Mouse (Mus musculus): Measurements from ENCODE around the gene Mmp15.
"Not testable (repeated sequence)": the region's sequence is repeated elsewhere in the genome, so short reads cannot be mapped to it uniquely, and the experiment has no call there.

The Mmp15 gene

GRCm38 (mm10) chr8:95377101-95377500 lies 25.0 kb downstream of the Mmp15 start:
- no peak for DNase-seq (ENCODE audit: low spot score)

GRCm38 (mm10) chr8:95377863-95378291 lies 25.8 kb downstream of the Mmp15 start:
- DNase-seq (ENCODE audit: low spot score): no peak

GRCm38 (mm10) chr8:95378928-95379327 lies 26.9 kb downstream of the Mmp15 start:
- not testable (repeated sequence) for DNase-seq (ENCODE audit: low spot score)

- no peak for DNase-seq (ENCODE audit: low spot score)
These were observed 28.9 kb downstream of the Mmp15 start for GRCm38 (mm10) chr8:95380953-95381352.

GRCm38 (mm10) chr8:95381595-95381994 lies 29.5 kb downstream of the Mmp15 start:
- no peak for DNase-seq (ENCODE audit: low spot score)

- no peak for DNase-seq (ENCODE audit: low spot score)
These were observed 32.4 kb downstream of the Mmp15 start for GRCm38 (mm10) chr8:95384501-95384900.

- DNase-seq (ENCODE audit: low spot score): no peak
These were observed 34.0 kb downstream of the Mmp15 start for GRCm38 (mm10) chr8:95386037-95386436.

- no peak for DNase-seq (ENCODE audit: low spot score)
These were observed 35.2 kb downstream of the Mmp15 start for GRCm38 (mm10) chr8:95387221-95387620.

- no peak for DNase-seq (ENCODE audit: low spot score)
These were observed 35.9 kb downstream of the Mmp15 start for GRCm38 (mm10) chr8:95387936-95388335.

- no peak for DNase-seq (ENCODE audit: low spot score)
These were observed 38.2 kb downstream of the Mmp15 start for GRCm38 (mm10) chr8:95390312-95390711.

GRCm38 (mm10) chr8:95391101-95391500 lies 39.0 kb downstream of the Mmp15 start:
- DNase-seq (ENCODE audit: low spot score): no peak

GRCm38 (mm10) chr8:95392604-95393003 lies 40.5 kb downstream of the Mmp15 start:
- DNase-seq (ENCODE audit: low spot score): no peak

GRCm38 (mm10) chr8:95395186-95395918 lies 43.3 kb downstream of the Mmp15 start:
- DNase-seq (ENCODE audit: low spot score): no peak

GRCm38 (mm10) chr8:95396752-95397151 lies 44.7 kb downstream of the Mmp15 start:
- DNase-seq (ENCODE audit: low spot score): no peak

- no peak for DNase-seq (ENCODE audit: low spot score)
These were observed 45.1 kb downstream of the Mmp15 start for GRCm38 (mm10) chr8:95397201-95397600.

- DNase-seq (ENCODE audit: low spot score): no peak
These were observed 47.1 kb downstream of the Mmp15 start for GRCm38 (mm10) chr8:95399131-95399530.

GRCm38 (mm10) chr8:95401091-95401490 lies 49.0 kb downstream of the Mmp15 start:
- DNase-seq (ENCODE audit: low spot score): no peak

GRCm38 (mm10) chr8:95409518-95409917 lies 57.5 kb downstream of the Mmp15 start:
- no peak for DNase-seq (ENCODE audit: low spot score)

GRCm38 (mm10) chr8:95411309-95411972 lies 59.4 kb downstream of the Mmp15 start:
- no peak for DNase-seq (ENCODE audit: low spot score)

- DNase-seq (ENCODE audit: low spot score): no peak
These were observed 70.2 kb downstream of the Mmp15 start for GRCm38 (mm10) chr8:95422193-95422810.

All from ovary, postnatal 36 days (tissue).